Mouse (Mus musculus) cerebellum, postnatal 14 days (tissue): ENCODE data around the gene Abcc2.

Experiments
- DNase-seq, 2 experiments: peaks; one replicate each; pipeline ENCODE4 v3.0.0; 2021; ENCODE audit warnings: mixed read lengths in 2 of 2

Gene Abcc2

GRCm38 (mm10) chr19:43781980-43782379, at the start of gene Abcc2:
Gene Abcc2 (plus strand): TSS chr19:43782192.
- DNase-seq, result no peak

DNA sequence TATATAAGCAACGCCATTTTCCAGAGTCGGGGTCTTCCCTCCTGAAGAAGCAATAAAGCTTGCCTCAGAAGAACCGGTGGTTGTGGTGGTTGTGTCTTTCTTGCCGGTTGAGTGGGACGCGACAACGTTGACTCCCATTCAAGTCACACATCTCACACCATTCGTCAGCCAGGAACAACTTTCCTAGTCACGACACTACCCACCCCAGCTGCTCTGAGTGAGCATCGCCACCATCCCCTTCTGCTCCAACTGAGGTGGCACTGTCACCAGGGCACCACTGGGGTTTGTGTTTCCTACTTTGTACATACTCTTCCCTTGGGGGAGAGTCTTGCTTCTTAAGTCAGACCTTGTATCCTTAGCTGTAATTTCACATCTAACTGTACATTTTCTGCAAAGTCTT, 43.6 kb upstream of the Abcc2 start:
- DNase-seq, result no peak

- DNase-seq, result no peak
These were observed 38.6 kb upstream of the Abcc2 start for GRCm38 (mm10) chr19:43743401-43743800.

DNA sequence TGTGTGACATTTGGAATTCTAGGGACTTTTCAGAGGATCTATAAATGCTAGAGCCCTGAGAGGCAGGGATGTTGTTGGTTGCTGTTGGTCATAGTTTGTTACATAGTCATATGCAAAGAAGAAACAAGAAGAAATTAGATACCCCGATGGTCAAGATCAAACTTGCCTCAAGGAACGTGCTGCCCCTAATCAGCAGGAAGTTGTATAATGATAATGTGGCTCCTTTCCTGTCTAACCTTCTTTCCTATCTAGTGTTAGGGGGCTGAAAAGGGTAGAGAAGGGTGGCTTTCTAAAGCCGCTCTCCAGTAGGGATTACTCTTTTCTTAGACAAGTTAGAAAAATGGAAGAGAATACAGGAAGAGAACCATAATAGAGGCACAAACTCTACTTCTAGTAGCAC, 36.3 kb upstream of the Abcc2 start:
- DNase-seq, result no peak

DNA sequence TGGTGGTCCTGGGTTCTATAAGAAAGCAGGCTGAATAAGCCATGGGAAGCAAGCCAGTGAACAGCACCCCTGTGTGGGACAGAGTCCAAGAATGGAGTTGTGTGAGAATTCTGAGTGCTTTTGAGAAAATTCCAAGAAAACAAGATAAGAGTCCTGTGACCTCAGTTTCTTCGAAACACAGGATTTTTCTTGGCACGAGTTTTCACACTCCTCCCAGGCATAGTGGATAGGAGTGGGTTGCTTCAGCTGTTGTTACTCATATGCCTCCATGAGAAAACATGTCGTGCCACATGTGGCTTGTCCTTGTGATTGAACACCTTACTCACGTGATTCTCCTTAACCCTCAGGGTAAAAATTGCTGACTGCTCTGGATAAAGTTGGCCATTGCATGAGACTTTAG, 34.1 kb upstream of the Abcc2 start:
- no peak for DNase-seq

DNA sequence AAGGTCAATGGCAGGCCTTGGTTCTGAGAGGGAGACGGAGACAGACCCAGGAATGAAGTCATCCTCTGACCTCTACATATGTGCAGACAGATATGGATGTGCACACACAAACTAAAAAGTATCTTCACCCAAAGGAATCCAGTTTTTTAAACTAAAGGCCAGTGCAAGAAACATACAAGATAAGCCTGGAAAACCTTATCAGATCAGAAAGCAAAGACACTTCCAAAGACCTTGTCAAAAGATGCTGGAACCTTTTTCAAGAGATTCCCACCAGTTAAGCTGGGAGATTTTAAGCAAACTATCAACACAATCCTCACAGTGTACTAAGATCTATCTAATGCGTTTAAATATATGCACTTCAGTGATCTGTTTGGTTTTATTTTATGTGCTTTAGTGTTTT, 32.0 kb upstream of the Abcc2 start:
- DNase-seq, result no peak

DNA sequence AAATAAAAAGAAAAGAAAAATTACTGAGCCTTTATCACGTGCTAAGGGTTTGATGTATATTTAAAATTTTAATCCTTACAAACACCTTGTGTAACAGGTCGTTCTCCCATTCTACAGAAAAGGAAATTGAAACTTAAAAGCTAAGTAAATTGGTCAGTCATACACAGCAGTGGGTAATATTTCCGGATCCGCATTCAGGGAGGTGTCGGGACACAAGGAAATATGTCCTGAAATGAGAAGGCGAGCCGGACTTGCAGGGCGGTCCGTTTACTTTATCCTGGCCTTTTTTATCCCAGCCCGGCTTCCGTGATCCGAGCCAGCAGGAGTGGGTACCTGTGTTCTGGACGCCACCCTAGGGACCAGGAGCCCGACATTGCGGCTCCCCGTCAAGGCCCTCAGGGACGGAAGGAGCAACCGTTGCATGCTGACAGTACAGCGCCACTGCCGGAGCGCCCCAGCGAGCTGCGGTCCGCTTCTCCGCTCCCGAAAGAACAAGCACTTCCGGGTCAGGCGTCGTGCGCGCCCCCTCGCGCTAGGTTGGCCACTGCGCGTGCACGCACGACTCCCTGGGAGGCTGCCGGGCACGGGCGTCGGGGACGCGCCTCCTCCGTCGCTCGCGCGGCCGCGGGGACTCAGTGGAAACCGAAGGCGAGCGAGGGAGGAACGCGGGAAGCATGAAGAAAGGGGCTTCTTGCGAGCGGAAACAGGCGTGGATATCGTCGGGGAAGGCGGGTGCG, 29.3 kb upstream of the Abcc2 start, which contains the start of the genes Cutc and Cox15:
Gene Cutc (plus strand): TSS at position 508 of the 737 bp plus-strand sequence.
Gene Cox15 (minus strand): TSS at position 512 of the 737 bp plus-strand sequence.
- peak; percentile 98 for DNase-seq

DNA sequence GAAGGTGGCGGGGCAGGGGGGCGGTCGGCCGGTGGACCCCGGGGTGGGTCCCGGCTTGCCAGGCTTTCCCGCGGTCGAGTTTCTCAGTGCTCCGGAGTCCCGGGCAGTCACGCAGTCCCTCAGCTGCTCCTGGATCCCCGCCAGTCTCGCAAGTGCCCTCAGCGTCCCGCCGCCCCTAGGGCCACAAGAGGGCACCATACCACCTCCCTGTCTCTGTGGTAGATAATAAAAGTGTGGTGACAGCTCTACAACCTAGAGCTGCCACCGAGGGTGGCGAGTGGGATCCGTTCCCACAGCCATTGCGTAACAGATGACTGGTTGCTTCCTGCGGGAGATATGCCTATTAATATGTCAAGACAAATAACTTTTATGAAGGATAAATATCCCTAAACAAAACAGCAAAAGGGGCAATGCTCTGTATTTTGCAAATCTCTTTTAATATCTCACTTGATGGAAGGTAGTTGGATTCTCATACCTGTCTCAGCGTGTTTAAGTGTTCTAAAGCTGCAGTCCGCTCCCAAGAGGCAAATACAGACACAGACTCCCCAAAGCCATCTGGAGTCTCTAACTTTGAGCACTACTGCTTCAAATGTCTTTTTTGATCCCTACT, 28.7 kb upstream of the Abcc2 start:
- peak; percentile 93 to 95 for DNase-seq

DNA sequence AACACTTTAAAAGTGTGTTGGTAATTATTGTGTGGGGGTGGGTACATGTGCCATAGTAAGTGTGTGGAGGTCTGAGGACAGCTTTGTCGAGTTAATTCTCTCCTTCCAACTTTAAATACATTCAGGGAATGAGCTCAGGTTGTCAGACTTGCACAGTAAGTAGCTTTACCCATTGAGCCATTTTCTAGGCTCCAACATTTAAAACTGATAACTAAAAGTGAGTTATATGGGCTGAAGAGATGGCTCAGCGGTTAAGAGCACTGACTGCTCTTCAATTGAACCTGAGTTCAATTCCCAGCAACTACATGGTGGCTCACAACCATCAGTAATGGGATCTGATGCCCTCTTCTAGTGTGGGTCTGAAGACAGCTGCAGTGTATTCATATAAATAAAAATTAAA, 27.8 kb upstream of the Abcc2 start:
- DNase-seq, result no peak

GRCm38 (mm10) chr19:43754872-43755271, 27.1 kb upstream of the Abcc2 start:
- DNase-seq, result no peak

DNA sequence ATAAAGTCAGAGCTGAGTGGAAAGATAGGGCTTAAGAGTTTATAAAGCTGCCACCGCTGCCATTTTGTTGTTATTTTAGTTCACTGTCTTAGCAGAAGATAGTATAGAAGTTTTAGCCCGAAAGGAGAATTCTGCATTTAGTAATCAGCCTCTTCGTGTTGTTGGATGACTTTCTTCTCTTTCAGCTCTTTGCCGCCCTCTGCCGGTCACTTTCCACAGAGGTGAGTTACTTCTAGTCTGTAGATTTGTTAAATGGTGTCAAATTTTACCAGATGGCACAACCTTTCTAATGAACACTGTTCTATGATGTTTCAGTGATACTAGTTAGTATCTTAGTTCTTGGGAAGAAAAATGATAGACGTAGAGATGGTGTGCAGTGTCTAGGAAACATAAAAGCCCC, 21.5 kb upstream of the Abcc2 start:
- peak; percentile 74 to 87 for DNase-seq

GRCm38 (mm10) chr19:43761543-43762256, 20.3 kb upstream of the Abcc2 start:
- no peak for DNase-seq

DNA sequence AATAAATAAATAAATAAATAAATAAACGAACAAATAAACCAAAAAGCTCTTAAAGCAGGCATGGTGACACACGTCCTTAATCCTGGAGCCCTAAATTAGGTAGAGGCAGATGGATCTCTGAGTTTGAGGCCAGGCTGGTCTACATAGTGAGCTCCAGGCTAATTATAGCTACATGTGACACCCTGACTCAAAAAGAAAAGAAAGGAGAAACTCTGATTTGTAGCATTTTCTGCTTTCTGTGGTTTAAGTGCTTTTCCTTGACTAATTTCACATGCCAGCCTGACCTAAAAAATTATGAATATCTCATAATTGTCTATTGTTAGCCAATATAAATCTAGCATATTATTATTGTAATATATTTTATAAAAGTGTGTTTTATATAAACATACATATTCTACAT, 19.6 kb upstream of the Abcc2 start:
- DNase-seq, result no peak

DNA sequence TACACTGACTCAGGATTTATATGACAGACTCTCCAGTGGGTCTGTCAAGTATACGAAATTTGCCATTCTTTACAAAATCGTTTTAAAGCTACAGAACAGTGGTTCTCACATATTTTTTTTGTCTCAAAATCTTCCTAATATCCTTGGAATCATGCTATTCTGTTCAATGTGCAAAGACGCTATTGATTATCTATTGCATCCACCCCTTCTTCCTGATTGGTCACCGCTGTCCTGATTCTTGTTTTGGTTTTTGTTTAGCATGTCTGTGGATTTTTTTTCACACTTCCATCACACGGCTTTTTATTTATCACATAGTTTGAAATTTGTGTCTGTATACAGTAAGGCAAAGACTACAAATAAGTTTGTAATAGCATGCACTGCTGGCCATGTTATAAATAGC, 15.5 kb upstream of the Abcc2 start:
- DNase-seq, result no peak

- DNase-seq, result no peak
These were observed 14.3 kb upstream of the Abcc2 start for GRCm38 (mm10) chr19:43767549-43768322.

DNA sequence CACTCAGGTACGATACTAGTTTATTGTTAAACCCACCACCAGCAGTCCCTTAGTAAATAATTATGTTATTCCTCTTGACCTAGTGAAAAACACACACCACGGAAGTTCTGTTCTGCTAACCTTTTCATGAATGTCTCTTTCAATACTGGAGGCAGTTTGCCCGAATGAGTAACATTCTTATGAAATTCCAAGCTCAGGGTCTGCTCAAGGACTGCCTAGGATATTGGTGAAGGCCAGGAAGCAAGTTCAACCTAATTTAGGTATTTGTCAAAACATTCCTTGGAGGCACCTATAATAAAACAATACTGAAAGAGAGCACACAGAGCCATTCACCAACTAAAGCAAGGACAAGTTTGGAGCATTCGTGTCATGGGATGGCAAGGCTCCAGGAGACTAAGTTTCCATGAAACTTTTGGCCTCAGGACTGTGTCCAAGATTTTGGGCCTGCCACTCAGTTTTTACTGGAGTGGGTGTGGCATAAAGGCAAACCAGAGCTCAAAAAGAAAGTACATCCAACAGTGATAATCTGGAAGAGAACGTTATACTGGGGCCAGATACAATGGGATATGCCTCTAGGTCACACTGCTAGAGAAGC, 12.5 kb upstream of the Abcc2 start:
- no peak for DNase-seq

DNA sequence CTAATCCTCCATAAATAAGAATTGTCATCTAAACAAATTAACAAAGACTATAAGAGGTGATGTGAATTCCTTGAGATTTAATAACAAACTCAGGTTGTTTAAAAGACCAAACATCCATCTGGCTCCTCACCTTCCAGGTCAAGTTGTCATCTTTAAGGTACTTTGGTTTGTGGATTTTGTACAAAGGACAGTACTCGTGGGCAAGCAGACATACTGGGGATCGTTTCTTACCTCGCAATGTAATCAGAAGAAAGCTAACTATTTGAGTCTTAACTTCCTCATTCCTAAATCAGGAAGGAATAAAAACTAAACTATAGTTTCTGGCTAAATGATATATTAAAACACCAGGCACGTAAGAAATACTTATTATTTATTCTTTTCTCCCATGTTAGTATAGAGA, 11.4 kb upstream of the Abcc2 start:
- no peak for DNase-seq

DNA sequence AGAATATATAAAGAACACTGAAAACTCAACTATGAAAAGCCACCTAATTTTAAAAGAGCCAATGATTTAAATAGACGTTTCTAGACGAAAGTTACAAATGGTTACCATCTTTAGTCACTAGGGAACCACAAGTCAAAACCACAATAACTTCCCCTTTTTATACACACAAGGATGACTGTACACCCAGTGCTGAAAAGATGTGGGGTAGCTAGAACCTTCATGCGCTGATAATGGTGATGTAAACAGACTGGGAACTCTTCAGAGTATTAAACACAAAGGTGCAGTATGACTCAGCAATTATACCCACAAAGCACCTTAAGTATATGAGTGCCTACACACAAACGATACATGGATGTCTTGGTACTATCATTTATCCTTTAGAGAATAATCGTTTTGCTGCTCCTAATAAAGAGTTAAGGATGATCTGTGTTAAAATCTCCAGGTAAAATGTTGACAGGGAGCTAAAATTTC, 10.5 kb upstream of the Abcc2 start:
- DNase-seq, result no peak

DNA sequence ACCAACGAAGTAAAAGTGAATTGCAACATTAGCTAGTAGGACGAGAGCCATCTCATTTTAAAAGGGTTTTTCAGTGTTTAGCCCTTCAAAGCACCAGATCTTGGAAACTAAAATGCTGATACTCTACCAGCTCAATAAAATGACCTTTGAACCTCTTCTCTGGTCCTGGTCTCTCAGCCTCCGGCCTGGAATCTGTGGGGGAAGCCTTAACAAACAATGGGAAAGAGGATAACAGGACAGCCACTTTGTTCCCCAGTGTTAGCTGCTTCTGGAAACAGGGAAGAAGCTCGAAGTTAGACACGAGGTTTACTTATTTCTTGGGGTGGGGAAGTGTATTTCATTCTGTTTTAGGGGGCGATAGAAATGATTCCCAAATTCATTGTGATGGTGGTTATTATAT, 9.7 kb upstream of the Abcc2 start:
- DNase-seq, result no peak

GRCm38 (mm10) chr19:43775433-43775832, 6.6 kb upstream of the Abcc2 start:
- DNase-seq, result no peak

- DNase-seq, result no peak
These were observed 5.4 kb upstream of the Abcc2 start for GRCm38 (mm10) chr19:43776561-43776960.

DNA sequence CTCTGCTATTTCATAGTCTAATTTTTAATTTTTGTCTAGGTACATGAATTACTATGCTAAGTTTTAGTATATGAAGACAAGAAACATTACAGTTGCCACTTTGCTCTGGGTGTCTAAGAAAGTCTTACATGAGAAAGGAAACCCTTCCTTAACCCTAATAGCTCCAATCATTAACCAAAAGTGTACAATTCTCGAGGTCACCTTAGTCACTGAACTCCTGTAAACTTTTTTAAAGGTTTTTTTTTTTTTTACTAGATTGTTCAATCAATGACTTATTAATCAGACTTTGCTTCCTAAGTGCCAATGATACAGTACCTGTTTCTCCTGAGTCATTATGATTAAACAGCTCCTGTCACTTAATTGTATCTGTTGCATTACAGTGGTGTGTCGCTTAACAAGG, 4.7 kb upstream of the Abcc2 start:
- no peak for DNase-seq

DNA sequence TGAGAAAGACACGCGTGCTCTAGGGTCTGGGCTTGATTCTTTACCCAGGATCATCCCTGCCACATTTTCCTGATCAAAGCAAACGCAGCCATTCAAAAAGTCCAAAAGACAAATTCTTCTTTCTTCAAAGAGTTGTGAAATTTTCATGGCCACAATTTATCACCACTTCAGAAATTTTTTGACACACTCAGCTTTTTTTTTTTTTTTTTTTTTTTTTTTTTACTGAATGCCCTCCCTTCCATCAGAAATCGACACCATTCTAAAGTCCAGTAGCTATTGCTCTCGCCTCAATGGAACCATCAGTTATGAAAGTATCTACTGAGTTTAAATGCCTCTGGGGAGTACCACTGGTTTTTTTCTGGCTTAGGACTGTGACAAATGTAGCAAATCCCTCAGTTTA, 1.6 kb upstream of the Abcc2 start:
- DNase-seq, result no peak
